Mouse (Mus musculus): ENCODE results near the gene Fkbp7.

Gene Fkbp7

GRCm38 (mm10) chr2:76672966-76673392 is at the start of gene Fkbp7:
Gene Fkbp7, minus strand, starts transcription at chr2:76673116.
- peak; percentile 98 for DNase-seq (ENCODE audit: inconsistent ontology term)

- DNase-seq (ENCODE audit: inconsistent ontology term), result no peak
Observed at GRCm38 (mm10) chr2:76719650-76720049, 46.7 kb upstream of the Fkbp7 start.

GRCm38 (mm10) chr2:76714984-76715383 is 42.1 kb upstream of the Fkbp7 start:
- DNase-seq (ENCODE audit: inconsistent ontology term), result no peak

GRCm38 (mm10) chr2:76708512-76708911 is 35.6 kb upstream of the Fkbp7 start:
- no peak for DNase-seq (ENCODE audit: inconsistent ontology term)

GRCm38 (mm10) chr2:76705655-76706054 is 32.7 kb upstream of the Fkbp7 start:
- DNase-seq (ENCODE audit: inconsistent ontology term), result no peak

GRCm38 (mm10) chr2:76702751-76703150 is 29.8 kb upstream of the Fkbp7 start:
- no peak for DNase-seq (ENCODE audit: inconsistent ontology term)

- DNase-seq (ENCODE audit: inconsistent ontology term), result no peak
Observed at GRCm38 (mm10) chr2:76702188-76702587, 29.3 kb upstream of the Fkbp7 start.

GRCm38 (mm10) chr2:76695290-76695689 is 22.4 kb upstream of the Fkbp7 start:
- DNase-seq (ENCODE audit: inconsistent ontology term), result no peak

- no peak for DNase-seq (ENCODE audit: inconsistent ontology term)
Observed at GRCm38 (mm10) chr2:76693765-76694164, 20.8 kb upstream of the Fkbp7 start.

GRCm38 (mm10) chr2:76690436-76691204 is 17.7 kb upstream of the Fkbp7 start:
- DNase-seq (ENCODE audit: inconsistent ontology term), result no peak

GRCm38 (mm10) chr2:76688162-76688561 is 15.2 kb upstream of the Fkbp7 start:
- no peak for DNase-seq (ENCODE audit: inconsistent ontology term)

GRCm38 (mm10) chr2:76687608-76688007 is 14.7 kb upstream of the Fkbp7 start:
- no peak for DNase-seq (ENCODE audit: inconsistent ontology term)

GRCm38 (mm10) chr2:76686986-76687385 is 14.1 kb upstream of the Fkbp7 start:
- no peak for DNase-seq (ENCODE audit: inconsistent ontology term)

- DNase-seq (ENCODE audit: inconsistent ontology term), result no peak
Observed at GRCm38 (mm10) chr2:76682301-76682700, 9.4 kb upstream of the Fkbp7 start.

- peak; percentile 4 for DNase-seq (ENCODE audit: inconsistent ontology term)
Observed at GRCm38 (mm10) chr2:76676401-76677226, 3.7 kb upstream of the Fkbp7 start.

- DNase-seq (ENCODE audit: inconsistent ontology term), result peak; percentile 21
Observed at GRCm38 (mm10) chr2:76675949-76676348, 3.0 kb upstream of the Fkbp7 start.

GRCm38 (mm10) chr2:76675451-76675850 is 2.5 kb upstream of the Fkbp7 start:
- DNase-seq (ENCODE audit: inconsistent ontology term), result no peak

GRCm38 (mm10) chr2:76674725-76675427 is 2.0 kb upstream of the Fkbp7 start, which contains the start of gene Plekha3:
Gene Plekha3, plus strand, starts transcription at chr2:76675281.
- DNase-seq (ENCODE audit: inconsistent ontology term), result peak; percentile 88

GRCm38 (mm10) chr2:76673472-76674081 is 661 bp upstream of the Fkbp7 start:
- DNase-seq (ENCODE audit: inconsistent ontology term), result peak; percentile 45

GRCm38 (mm10) chr2:76672134-76672745 is 676 bp downstream of the Fkbp7 start:
- DNase-seq (ENCODE audit: inconsistent ontology term), result peak; percentile 65

GRCm38 (mm10) chr2:76671641-76672040 is 1.3 kb downstream of the Fkbp7 start:
- peak; percentile 1 for DNase-seq (ENCODE audit: inconsistent ontology term)

Data from Muller cell, postnatal 12 days (primary cell).